Mouse (Mus musculus): ENCODE data around the gene Btbd11. TPM values are rescaled to one million over a fixed set of nuclear protein-coding genes. Genes with fewer than 3 reads are reported as not detected.
A peak's percentile ranks its signal among the peaks of the same experiment; 100 is the strongest.

The Btbd11 gene
- polyA plus RNA-seq, 1 experiment from 2014 or later = 8.3 TPM

DNA sequence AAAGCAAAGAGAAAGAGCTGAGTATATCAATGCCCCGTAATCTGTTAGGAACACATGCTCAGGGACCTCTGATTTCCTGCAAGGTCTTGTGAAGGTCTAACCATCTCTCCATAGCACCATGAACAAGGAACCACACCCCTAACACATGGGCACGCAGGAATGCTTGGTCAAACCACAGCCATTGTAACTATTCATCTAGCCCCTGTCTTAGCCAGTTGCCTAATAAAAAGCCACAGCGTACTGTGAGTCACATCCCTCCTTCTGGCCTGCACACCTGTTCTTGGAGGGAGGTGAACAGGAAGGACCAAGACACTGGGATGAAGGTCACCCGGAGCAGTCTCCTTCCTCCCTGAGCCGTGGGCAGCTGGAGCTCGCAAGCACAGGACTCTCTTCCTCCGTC, 253.0 kb downstream of the Btbd11 start:
- H3K9me3 ChIP-seq (ENCODE audit: control insufficient read depth, low read length) = no peaks in the 10 kb centered on the region
- H3K27ac ChIP-seq (ENCODE audit: low read depth, low read length) = no peak overlapping the region
- no peak overlapping the region for H3K4me3 ChIP-seq (ENCODE audit: low read depth, low read length)
- 95% methylated on average over 7 of the region's 7 CpGs for WGBS
- H3K4me1 ChIP-seq (replicated peaks; ENCODE audit: control insufficient read depth, insufficient read depth, low read length) = no peaks in the 10 kb centered on the region
- no peak for ATAC-seq (ENCODE audit: low FRiP score)
- H3K36me3 ChIP-seq (ENCODE audit: control insufficient read depth, insufficient read depth, low read length) = no peaks in the 10 kb centered on the region
- no peak for DNase-seq (ENCODE audit: low spot score)
- H3K27me3 ChIP-seq (ENCODE audit: control insufficient read depth, insufficient read depth, low read length) = no peaks in the 10 kb centered on the region
- no peak overlapping the region for H3K9ac ChIP-seq (ENCODE audit: low read depth, low read length)
- H3K4me2 ChIP-seq (replicated peaks; ENCODE audit: low read depth, low read length) = no peak overlapping the region

DNA sequence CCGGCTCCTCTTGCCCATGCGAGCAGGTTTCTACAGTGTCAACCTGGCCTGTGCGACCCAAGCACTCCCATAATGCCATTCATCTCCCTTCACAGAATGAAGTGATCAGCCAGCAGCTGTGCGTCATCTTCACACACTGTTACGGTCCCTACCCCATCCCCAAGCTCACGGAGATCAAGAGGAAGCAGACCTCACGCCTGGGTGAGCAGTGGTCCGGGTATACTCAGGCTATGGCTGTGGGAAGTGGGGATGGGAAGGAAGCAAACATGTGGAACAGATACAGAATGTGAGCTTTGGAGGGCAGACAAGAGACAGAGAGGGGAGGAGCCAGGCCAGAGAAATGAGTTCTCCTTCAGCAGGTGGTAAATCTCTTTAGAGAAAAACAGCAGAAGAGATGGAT, 253.8 kb downstream of the Btbd11 start:
- H3K27me3 ChIP-seq (ENCODE audit: control insufficient read depth, insufficient read depth, low read length) = no peaks in the 10 kb centered on the region
- H3K27ac ChIP-seq (ENCODE audit: low read depth, low read length) = no peak overlapping the region
- WGBS = 83% methylated on average over 8 of the region's 8 CpGs
- no peak for ATAC-seq (ENCODE audit: low FRiP score)
- H3K9me3 ChIP-seq (ENCODE audit: control insufficient read depth, low read length) = no peaks in the 10 kb centered on the region
- no peak overlapping the region for H3K4me3 ChIP-seq (ENCODE audit: low read depth, low read length)
- H3K4me2 ChIP-seq (replicated peaks; ENCODE audit: low read depth, low read length) = no peak overlapping the region
- H3K36me3 ChIP-seq (ENCODE audit: control insufficient read depth, insufficient read depth, low read length) = no peaks in the 10 kb centered on the region
- no peak overlapping the region for H3K9ac ChIP-seq (ENCODE audit: low read depth, low read length)
- no peak for DNase-seq (ENCODE audit: low spot score)
- H3K4me1 ChIP-seq (replicated peaks; ENCODE audit: control insufficient read depth, insufficient read depth, low read length) = no peaks in the 10 kb centered on the region

DNA sequence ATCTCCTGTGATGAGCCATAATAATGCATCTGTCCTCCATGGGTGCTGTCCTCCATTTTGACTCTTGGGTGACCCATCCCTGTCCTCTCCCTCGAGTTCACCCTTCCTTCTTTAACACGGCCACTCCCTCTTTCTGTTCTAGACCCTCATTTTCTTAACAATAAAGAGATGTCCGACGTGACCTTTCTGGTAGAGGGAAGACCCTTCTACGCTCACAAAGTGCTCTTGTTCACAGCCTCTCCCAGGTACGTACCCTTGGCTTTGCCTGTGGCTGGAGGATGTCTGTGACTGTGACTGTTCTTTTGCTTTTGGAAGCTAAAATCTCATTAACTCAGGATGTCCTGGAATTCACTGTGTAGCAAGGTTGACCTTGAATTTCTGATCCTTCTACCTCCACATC, 258.7 kb downstream of the Btbd11 start:
- no peaks in the 10 kb centered on the region for H3K27me3 ChIP-seq (ENCODE audit: control insufficient read depth, insufficient read depth, low read length)
- no peaks in the 10 kb centered on the region for H3K9me3 ChIP-seq (ENCODE audit: control insufficient read depth, low read length)
- DNase-seq (ENCODE audit: low spot score) = no peak
- H3K36me3 ChIP-seq (ENCODE audit: control insufficient read depth, insufficient read depth, low read length) = no peaks in the 10 kb centered on the region
- WGBS = 77% methylated on average over 6 of the region's 6 CpGs
- no peak overlapping the region for H3K9ac ChIP-seq (ENCODE audit: low read depth, low read length)
- H3K4me2 ChIP-seq (replicated peaks; ENCODE audit: low read depth, low read length) = no peak overlapping the region
- H3K4me1 ChIP-seq (replicated peaks; ENCODE audit: control insufficient read depth, insufficient read depth, low read length) = no peaks in the 10 kb centered on the region
- H3K4me3 ChIP-seq (ENCODE audit: low read depth, low read length) = no peak overlapping the region
- H3K27ac ChIP-seq (ENCODE audit: low read depth, low read length) = no peak overlapping the region
- ATAC-seq (ENCODE audit: low FRiP score) = no peak

DNA sequence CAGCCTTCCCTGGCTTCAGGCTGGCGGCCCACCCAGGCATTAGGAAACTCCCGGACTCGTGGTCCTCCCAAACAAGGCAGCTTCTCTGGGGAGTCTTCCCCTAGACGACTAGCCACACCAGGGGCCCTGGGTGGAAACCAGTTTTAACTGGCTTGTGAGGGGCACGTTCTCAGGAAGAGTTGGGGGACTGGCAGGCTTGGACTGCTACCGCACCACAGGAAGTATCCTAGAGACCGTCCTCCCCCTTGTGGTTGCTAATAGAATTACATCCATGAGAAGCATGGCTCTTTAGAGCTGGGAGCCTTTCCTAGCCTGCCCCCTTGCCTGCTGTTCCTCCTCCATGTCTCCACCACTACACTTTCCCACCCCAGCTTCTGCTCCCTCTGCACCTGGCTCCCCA, 265.1 kb downstream of the Btbd11 start:
- H3K4me3 ChIP-seq (ENCODE audit: low read depth, low read length) = no peak overlapping the region
- H3K4me1 ChIP-seq (replicated peaks; ENCODE audit: control insufficient read depth, insufficient read depth, low read length) = no peaks in the 10 kb centered on the region
- no peak overlapping the region for H3K9ac ChIP-seq (ENCODE audit: low read depth, low read length)
- H3K4me2 ChIP-seq (replicated peaks; ENCODE audit: low read depth, low read length) = no peak overlapping the region
- no peaks in the 10 kb centered on the region for H3K36me3 ChIP-seq (ENCODE audit: control insufficient read depth, insufficient read depth, low read length)
- peak; percentile 78 for DNase-seq (ENCODE audit: low spot score)
- WGBS = 25% methylated on average over 7 of the region's 7 CpGs
- H3K27ac ChIP-seq (ENCODE audit: low read depth, low read length) = no peak overlapping the region
- no peaks in the 10 kb centered on the region for H3K27me3 ChIP-seq (ENCODE audit: control insufficient read depth, insufficient read depth, low read length)
- ATAC-seq (ENCODE audit: low FRiP score) = peak; percentile 71
- no peaks in the 10 kb centered on the region for H3K9me3 ChIP-seq (ENCODE audit: control insufficient read depth, low read length)

DNA sequence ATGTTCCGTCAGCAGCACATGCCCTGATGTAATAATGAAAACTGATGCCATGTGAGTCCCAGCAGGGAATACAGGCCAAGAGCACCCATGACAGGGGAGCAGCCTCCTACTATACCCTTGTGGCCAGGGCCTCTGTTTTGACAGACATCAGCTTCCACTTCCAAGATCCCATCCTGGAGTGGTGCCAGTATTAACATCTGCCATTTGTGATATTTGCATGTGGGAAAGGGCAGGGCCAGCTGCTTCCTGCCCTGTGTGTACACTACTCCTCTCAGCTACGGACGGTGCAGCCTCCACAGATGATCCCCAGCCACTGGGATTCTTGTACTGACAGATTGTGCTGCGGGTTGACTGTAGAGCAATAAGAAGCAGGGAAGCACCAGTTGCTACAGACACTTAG, 269.3 kb downstream of the Btbd11 start:
- Histone ChIP-seq H3K36me3 (ENCODE audit: control insufficient read depth, insufficient read depth, low read length) (no peaks in the 10 kb centered on the region), H3K27me3 (ENCODE audit: control insufficient read depth, insufficient read depth, low read length) (no peaks in the 10 kb centered on the region), H3K4me3 (ENCODE audit: low read depth, low read length) (no peak overlapping the region), H3K27ac (ENCODE audit: low read depth, low read length) (no peak overlapping the region), H3K4me1 (replicated peaks; ENCODE audit: control insufficient read depth, insufficient read depth, low read length) (no peaks in the 10 kb centered on the region), H3K9ac (ENCODE audit: low read depth, low read length) (no peak overlapping the region), H3K4me2 (replicated peaks; ENCODE audit: low read depth, low read length) (no peak overlapping the region), H3K9me3 (ENCODE audit: control insufficient read depth, low read length) (no peaks in the 10 kb centered on the region)
- ATAC-seq (ENCODE audit: low FRiP score) = no peak
- DNase-seq (ENCODE audit: low spot score) = peak; percentile 4
- 84% methylated on average over 4 of the region's 4 CpGs for WGBS

DNA sequence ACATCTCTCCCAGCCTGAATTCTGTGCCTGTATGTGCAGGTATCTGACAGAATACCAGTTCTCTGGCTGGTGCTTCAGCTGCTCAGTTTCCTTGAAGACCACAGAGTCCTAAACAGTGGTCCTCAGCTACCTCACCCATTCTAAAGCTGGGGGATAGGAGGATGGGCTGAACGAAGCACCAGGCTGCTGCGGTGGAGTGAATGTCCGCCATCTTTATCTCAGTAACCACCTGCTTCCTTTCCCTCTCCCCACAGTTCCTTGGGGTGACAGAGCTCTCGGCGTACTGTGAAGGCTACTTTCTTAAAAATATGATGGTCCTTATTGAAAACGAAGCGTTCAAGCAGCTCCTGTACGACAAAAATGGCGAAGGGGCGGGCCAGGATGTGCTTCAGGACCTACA, 271.3 kb downstream of the Btbd11 start:
- no peak overlapping the region for H3K4me3 ChIP-seq (ENCODE audit: low read depth, low read length)
- DNase-seq (ENCODE audit: low spot score) = no peak
- no peak overlapping the region for H3K27ac ChIP-seq (ENCODE audit: low read depth, low read length)
- no peak overlapping the region for H3K4me2 ChIP-seq (replicated peaks; ENCODE audit: low read depth, low read length)
- no peak overlapping the region for H3K9ac ChIP-seq (ENCODE audit: low read depth, low read length)
- ATAC-seq (ENCODE audit: low FRiP score) = no peak
- H3K36me3 ChIP-seq (ENCODE audit: control insufficient read depth, insufficient read depth, low read length) = no peaks in the 10 kb centered on the region
- 95% methylated on average over 10 of the region's 10 CpGs for WGBS
- no peaks in the 10 kb centered on the region for H3K9me3 ChIP-seq (ENCODE audit: control insufficient read depth, low read length)
- no peaks in the 10 kb centered on the region for H3K4me1 ChIP-seq (replicated peaks; ENCODE audit: control insufficient read depth, insufficient read depth, low read length)
- H3K27me3 ChIP-seq (ENCODE audit: control insufficient read depth, insufficient read depth, low read length) = no peaks in the 10 kb centered on the region

DNA sequence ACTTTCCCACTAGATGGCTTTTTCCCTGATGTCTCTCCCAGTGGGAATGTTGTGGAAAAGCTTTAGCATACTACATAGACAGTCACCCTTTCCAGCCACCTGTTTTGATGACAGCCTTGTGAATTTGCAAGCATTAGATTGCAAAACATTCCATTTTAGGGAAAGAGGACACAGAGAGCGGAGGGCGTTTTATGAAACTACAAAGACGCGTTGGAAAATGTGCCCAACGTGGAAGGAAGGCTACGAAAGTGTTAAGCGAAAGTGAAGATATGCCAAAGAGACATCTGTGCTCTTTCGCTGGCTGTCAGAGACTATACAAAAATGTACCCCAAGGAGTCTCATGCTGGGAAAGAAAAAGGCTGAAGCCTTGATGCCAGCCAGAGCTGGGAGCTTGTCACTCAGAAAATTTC, 286.9 kb downstream of the Btbd11 start:
- ATAC-seq (ENCODE audit: low FRiP score) (no peak), DNase-seq (ENCODE audit: low spot score) (no peak)
- H3K4me2 ChIP-seq (replicated peaks; ENCODE audit: low read depth, low read length) = no peak overlapping the region
- H3K36me3 ChIP-seq (ENCODE audit: control insufficient read depth, insufficient read depth, low read length) = no peaks in the 10 kb centered on the region
- H3K4me1 ChIP-seq (replicated peaks; ENCODE audit: control insufficient read depth, insufficient read depth, low read length) = no peaks in the 10 kb centered on the region
- no peak overlapping the region for H3K4me3 ChIP-seq (ENCODE audit: low read depth, low read length)
- H3K27me3 ChIP-seq (ENCODE audit: control insufficient read depth, insufficient read depth, low read length) = no peaks in the 10 kb centered on the region
- no peaks in the 10 kb centered on the region for H3K9me3 ChIP-seq (ENCODE audit: control insufficient read depth, low read length)
- H3K9ac ChIP-seq (ENCODE audit: low read depth, low read length) = no peak overlapping the region
- WGBS = 89% methylated on average over 8 of the region's 8 CpGs
- no peak overlapping the region for H3K27ac ChIP-seq (ENCODE audit: low read depth, low read length)

DNA sequence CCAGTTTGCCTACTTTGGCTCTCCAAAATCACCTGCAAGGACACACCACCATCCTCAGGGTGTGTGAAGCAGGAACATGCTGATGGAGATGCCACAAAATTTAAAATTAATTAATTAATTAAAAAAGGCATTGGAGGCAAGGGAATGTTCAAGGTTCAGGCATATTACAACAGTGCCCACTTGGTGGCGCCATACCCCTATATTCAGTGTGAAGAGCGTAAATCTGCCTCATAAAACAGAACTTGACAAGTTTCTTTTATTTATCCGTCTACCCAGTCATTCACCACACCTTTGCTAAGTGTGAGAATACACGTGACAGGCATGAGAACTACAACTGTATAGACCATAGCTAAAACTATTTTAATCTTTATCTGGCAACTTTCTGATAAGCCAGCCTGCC, 292.0 kb downstream of the Btbd11 start:
- peak; percentile 69 for DNase-seq (ENCODE audit: low spot score)
- Histone ChIP-seq H3K4me2 (replicated peaks; ENCODE audit: low read depth, low read length) (no peak overlapping the region), H3K9ac (ENCODE audit: low read depth, low read length) (no peak overlapping the region), H3K36me3 (ENCODE audit: control insufficient read depth, insufficient read depth, low read length) (no peaks in the 10 kb centered on the region), H3K27ac (ENCODE audit: low read depth, low read length) (no peak overlapping the region), H3K4me1 (replicated peaks; ENCODE audit: control insufficient read depth, insufficient read depth, low read length) (no peaks in the 10 kb centered on the region), H3K4me3 (ENCODE audit: low read depth, low read length) (no peak overlapping the region), H3K27me3 (ENCODE audit: control insufficient read depth, insufficient read depth, low read length) (no peaks in the 10 kb centered on the region), H3K9me3 (ENCODE audit: control insufficient read depth, low read length) (no peaks in the 10 kb centered on the region)
- ATAC-seq (ENCODE audit: low FRiP score) = no peak
- WGBS = 37% methylated on average over 4 of the region's 4 CpGs

DNA sequence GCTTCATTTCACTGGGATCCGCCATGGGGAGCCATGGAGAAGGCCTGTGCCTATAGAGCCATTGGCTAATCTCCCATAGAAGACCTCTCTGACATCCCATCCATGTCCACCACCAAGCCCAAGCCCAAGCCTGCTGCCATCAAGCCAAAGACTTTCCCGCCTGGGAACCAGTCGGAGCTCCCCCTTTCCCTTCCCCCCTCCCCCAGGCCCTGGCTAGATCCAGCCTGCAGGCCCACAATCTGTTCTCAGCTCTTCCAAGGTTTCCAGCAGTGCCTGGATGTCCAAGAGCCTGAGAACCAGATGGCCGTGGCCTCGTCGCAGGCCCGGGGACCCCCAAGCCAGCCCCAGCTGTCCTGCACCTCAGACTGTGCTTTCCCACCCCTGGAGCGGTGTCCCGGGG, 295.8 kb downstream of the Btbd11 start:
- ATAC-seq (ENCODE audit: low FRiP score) (no peak), DNase-seq (ENCODE audit: low spot score) (no peak)
- H3K27ac ChIP-seq (ENCODE audit: low read depth, low read length) = no peak overlapping the region
- WGBS = 90% methylated on average over 9 of the region's 9 CpGs
- no peak overlapping the region for H3K4me2 ChIP-seq (replicated peaks; ENCODE audit: low read depth, low read length)
- H3K27me3 ChIP-seq (ENCODE audit: control insufficient read depth, insufficient read depth, low read length) = no peaks in the 10 kb centered on the region
- H3K4me3 ChIP-seq (ENCODE audit: low read depth, low read length) = no peak overlapping the region
- H3K36me3 ChIP-seq (ENCODE audit: control insufficient read depth, insufficient read depth, low read length) = no peaks in the 10 kb centered on the region
- no peaks in the 10 kb centered on the region for H3K4me1 ChIP-seq (replicated peaks; ENCODE audit: control insufficient read depth, insufficient read depth, low read length)
- H3K9ac ChIP-seq (ENCODE audit: low read depth, low read length) = no peak overlapping the region
- H3K9me3 ChIP-seq (ENCODE audit: control insufficient read depth, low read length) = no peaks in the 10 kb centered on the region

Measured in hindbrain, embryonic 11.5 days (tissue).